Mouse (Mus musculus) kidney, adult 2 months (tissue): Measurements from ENCODE around the gene Gm49380.

Experiments
- CTCF ChIP-seq: fragments of 200-500 bp; conservative IDR thresholded peaks from 2 replicates; pipeline ENCODE4 v1.5.1; 2011; ENCODE audit warnings: low read depth, mild to moderate bottlenecking, control low read depth, low read length, moderate library complexity, mixed read lengths; ENCODE audit not compliant: insufficient read depth, insufficient read length
- POLR2A ChIP-seq: fragments of 200-500 bp; IDR thresholded peaks from one replicate; pipeline ENCODE4 v1.6.1; 2011; ENCODE audit warnings: low read depth, low read length, control low read depth

DNA sequence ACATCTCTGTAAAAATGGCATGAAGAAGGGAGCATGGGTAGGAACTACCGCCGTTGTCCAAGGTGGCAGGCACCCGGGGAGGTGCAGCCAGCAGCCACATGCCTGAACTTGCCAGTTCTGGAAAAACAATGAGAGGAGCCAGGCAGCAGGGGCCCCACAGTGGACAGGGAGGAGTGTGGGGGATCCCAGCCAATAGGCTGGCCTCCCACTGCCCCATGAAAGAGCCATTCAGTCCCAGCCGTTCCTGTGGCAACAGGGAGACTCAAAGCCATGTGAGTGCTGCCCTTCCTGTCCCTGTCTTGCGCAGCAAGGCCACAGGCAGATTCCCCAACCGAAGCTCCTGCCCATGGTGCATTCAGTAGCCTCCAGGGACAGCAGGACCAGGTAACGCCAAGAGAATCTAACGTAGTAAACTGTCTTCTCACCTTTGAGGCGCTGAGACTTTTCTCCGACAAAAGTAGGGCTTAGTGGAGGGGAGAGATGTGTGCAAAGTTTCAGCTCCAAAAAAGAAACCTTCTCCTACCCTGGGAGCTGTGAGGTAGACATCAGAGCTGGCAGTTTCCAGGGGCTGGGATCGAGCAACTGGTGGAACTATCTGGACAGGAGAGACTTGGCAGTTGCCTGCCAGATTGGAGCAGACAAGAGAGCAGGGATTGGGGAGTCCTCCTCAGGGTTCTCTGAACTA is 41.2 kb downstream of the Gm49380 start:
- no peak for TF ChIP-seq POLR2A
- no peak for TF ChIP-seq CTCF
